Mouse (Mus musculus) stomach, postnatal 0 days (tissue): Measurements from ENCODE around the gene Map2k3. TPM values are rescaled to one million over a fixed set of nuclear protein-coding genes. Genes with fewer than 3 reads are reported as not detected.
A peak's percentile ranks its signal among the peaks of the same experiment; 100 is the strongest.

Experiments used
- ATAC-seq: fragments of 200-750 bp; cut with Nextera tagmentation; 2 replicates; pipeline ENCODE4 v1.8.0; 2017; ENCODE audit not compliant: low FRiP score, low TSS enrichment
- DNase-seq: peaks from one replicate; pipeline ENCODE4 v3.0.0-alpha.2; 2016; ENCODE audit warnings: low spot score
- H3K27ac ChIP-seq: fragments of 300-500 bp; sonication (generic); replicated peaks from 2 replicates; pipeline ENCODE4 v1.5.1; 2014; ENCODE audit warnings: mild to moderate bottlenecking, control low read depth
- H3K27me3 ChIP-seq: fragments of 300-500 bp; sonication (generic); 2 replicates; pipeline ENCODE4 v1.6.1; 2014; ENCODE audit warnings: low read length; ENCODE audit not compliant: control insufficient read depth, insufficient read depth
- H3K36me3 ChIP-seq: fragments of 300-500 bp; sonication (generic); 2 replicates; pipeline ENCODE4 v1.6.1; 2014; ENCODE audit warnings: low read length, mixed read lengths; ENCODE audit not compliant: control insufficient read depth, insufficient read depth
- H3K4me1 ChIP-seq: fragments of 300-500 bp; sonication (generic); replicated peaks from 2 replicates; pipeline ENCODE4 v1.6.1; 2014; ENCODE audit warnings: antibody characterized with exemption; ENCODE audit not compliant: control insufficient read depth, insufficient read depth
- H3K4me2 ChIP-seq: fragments of 300-500 bp; sonication (generic); replicated peaks from 2 replicates; pipeline ENCODE4 v1.6.1; 2014; ENCODE audit warnings: low read depth, mild to moderate bottlenecking, control low read depth, moderate library complexity
- H3K4me3 ChIP-seq: fragments of 300-500 bp; sonication (generic); 2 replicates; pipeline ENCODE4 v1.5.1; 2014; ENCODE audit warnings: low read depth, low read length, control low read depth
- H3K9ac ChIP-seq: fragments of 300-500 bp; sonication (generic); 2 replicates; pipeline ENCODE4 v1.6.1; 2014; ENCODE audit warnings: mild to moderate bottlenecking, low read length, control low read depth, mixed read lengths
- H3K9me3 ChIP-seq: fragments of 300-500 bp; sonication (generic); 2 replicates; pipeline ENCODE4 v1.6.1; 2016; ENCODE audit warnings: low read length; ENCODE audit not compliant: control insufficient read depth
- CTCF ChIP-seq: IDR thresholded peaks from 2 replicates; pipeline ENCODE4 v1.5.1; 2016; ENCODE audit warnings: antibody characterized with exemption, low read depth, mild to moderate bottlenecking, moderate library complexity
- EP300 ChIP-seq: optimal IDR thresholded peaks from 2 replicates; pipeline ENCODE3; 2016; ENCODE audit warnings: antibody characterized with exemption
- WGBS: fragments of 180-500 bp; shearing (Covaris S2); extraction: QIAGEN DNeasy Blood & Tissue Kit; methylation state at CpG from one replicate; pipeline ENCODE4 v1.1.7; 2014; 5-methylcytosine and 5-hydroxymethylcytosine counted together
- polyA plus RNA-seq: library from polyadenylated mRNA; unstranded; fragments of >200 nt; fragmentation: Nextera tagmentation; extraction: Ambion mirVana; gene quantifications from 2 replicates; pipeline ENCODE4 v1.2.1, GENCODE M21; 2015

Map2k3 gene
- polyA plus RNA-seq, 1 experiment from 2014 or later: 105 TPM

DNA sequence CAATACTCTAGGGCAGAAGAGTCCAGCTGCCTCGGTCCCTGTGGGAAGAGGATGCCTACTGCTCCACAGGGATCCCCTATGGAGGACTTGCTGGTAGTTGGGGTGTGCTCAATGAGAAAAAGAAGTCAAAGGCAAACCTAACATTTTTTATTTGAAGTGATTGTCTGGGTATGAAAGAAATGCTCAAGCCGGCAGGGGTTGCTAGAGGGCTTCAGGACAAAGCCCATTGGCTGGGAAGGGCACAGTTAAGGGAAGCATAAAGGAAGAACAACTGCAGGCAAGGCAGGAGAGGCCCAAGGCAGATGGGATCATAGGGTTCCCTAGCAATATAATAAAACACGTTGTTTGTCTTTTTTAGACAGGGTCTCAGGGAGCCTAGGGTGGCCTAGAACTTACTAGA, 23.8 kb upstream of the Map2k3 start:
- Histone ChIP-seq H3K27me3 (no peaks in the 10 kb centered on the region), H3K27ac (no peak overlapping the region), H3K4me1 (peaks cover 6% of the 10 kb centered on the region), H3K9ac (no peak overlapping the region), H3K9me3 (no peaks in the 10 kb centered on the region), H3K4me2 (no peak overlapping the region), H3K4me3 (no peak overlapping the region), H3K36me3 (peaks cover 11% of the 10 kb centered on the region)
- ATAC-seq: no peak
- 67% methylated on average over 3 of the region's 3 CpGs for WGBS
- DNase-seq: no peak
- no peak for TF ChIP-seq EP300
- TF ChIP-seq CTCF: peak; percentile 56

DNA sequence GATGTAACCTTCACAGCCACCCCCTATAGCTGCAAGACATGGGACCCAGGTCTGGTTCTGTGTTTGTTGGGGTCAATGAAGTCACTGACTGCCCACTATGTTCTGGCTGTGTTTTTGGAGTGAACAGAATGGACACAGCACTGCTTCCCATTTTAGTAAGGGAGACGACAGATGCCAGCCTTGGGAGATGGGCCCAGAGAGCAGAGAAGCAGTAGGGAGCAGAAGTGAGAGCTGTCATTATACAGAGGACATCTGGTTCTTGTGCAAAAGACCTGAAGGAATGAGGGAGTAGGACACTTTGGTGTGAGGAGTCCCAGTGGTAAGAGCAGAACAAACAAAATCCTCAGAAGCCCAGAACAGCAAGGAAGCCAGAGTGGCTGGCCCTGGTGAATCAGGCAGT, 22.2 kb upstream of the Map2k3 start:
- peaks cover 6% of the 10 kb centered on the region for H3K4me1 ChIP-seq
- ATAC-seq (no peak), DNase-seq (no peak)
- H3K4me2 ChIP-seq: no peak overlapping the region
- H3K36me3 ChIP-seq: peaks cover 8% of the 10 kb centered on the region
- no peak overlapping the region for H3K9ac ChIP-seq
- no peaks in the 10 kb centered on the region for H3K9me3 ChIP-seq
- no peak overlapping the region for H3K27ac ChIP-seq
- H3K4me3 ChIP-seq: no peak overlapping the region
- 67% methylated on average over 1 of the region's 1 CpGs for WGBS
- no peaks in the 10 kb centered on the region for H3K27me3 ChIP-seq
- no peak for TF ChIP-seq EP300
- TF ChIP-seq CTCF: no peak

DNA sequence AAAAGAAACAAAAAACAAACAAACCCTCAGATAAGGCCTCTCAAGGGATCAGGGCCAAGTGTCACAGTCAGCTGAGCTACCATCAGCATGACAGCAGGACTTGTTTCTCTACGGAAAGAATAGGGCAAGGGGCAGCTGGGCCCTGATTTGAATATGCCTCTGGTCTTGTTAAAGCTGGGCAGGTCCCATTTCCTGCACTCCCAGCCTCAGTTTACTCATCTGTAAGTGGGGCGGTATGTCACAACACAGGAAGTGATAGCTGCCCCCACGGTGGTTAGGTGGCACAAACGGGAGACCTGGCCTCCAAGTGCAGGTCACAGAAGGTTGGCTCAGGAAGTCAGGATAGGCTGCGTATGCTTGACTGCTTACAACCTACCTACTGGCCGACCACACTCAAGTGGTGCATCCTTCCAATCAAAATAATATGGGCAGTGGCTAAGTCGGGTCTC, 19.3 kb upstream of the Map2k3 start:
- no peak overlapping the region; the same call in 1 of the 2 replicates for H3K9ac ChIP-seq
- 23% methylated on average over 7 of the region's 7 CpGs for WGBS
- no peak for DNase-seq
- no peaks in the 10 kb centered on the region for H3K9me3 ChIP-seq
- no peak for ATAC-seq
- TF ChIP-seq CTCF (no peak), EP300 (no peak)
- H3K27ac ChIP-seq: no peak overlapping the region
- H3K4me2 ChIP-seq: peak overlapping the region; percentile 82
- no peaks in the 10 kb centered on the region for H3K36me3 ChIP-seq
- H3K4me3 ChIP-seq: peak overlapping the region; percentile 76
- H3K27me3 ChIP-seq: no peaks in the 10 kb centered on the region
- peaks cover 6% of the 10 kb centered on the region for H3K4me1 ChIP-seq

DNA sequence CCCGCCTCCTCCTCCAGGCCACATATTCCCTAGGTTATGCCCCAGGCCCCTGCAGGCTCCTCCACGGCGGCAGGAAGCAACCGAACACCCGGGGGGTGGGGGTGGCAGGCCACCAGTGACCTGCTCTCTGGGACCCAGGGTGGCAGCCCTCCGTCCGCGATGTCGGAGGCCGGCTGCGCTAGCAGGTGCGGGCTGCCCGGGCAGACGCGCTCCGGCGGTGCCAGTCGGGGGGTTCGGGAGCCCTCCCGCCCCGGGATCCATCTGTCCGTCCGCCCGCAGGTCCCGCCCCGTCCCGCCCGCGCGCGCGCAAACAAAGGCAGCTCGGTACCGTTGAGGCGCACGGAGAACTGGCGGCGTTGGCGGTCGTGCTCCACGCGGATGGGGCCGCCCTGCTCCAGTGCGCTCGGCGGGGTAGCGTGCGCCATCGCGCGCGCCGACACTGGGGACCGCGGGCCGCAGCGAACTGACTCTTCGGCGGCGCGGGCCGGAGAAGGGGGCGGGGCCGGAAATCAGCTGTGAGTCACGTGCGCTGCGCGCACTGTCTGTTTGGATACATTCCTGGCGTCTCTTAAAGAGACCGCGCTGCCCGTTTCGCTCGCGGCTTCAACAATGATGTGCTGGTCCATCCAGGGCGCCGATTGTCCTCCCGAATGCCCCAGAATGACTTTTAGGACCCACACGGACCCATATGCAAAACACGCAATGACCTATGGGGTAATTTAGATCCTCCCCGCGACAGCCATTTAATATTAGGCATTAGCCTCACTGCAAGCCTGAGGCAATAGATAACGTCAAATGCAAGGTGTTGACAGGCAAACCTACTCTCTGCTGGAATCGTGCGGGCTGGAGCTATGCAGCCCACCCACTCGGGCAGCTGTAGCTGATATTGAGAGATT, 18.3 kb upstream of the Map2k3 start:
- Histone ChIP-seq H3K27ac (peak overlapping the region; percentile 78), H3K9ac (peak overlapping the region; percentile 82), H3K9me3 (no peaks in the 10 kb centered on the region), H3K4me3 (peak overlapping the region; percentile 76), H3K4me1 (peaks cover 6% of the 10 kb centered on the region), H3K36me3 (no peaks in the 10 kb centered on the region), H3K27me3 (no peaks in the 10 kb centered on the region), H3K4me2 (peak overlapping the region; percentile 82)
- DNase-seq (peak; percentile 91), ATAC-seq (peak; percentile 86)
- TF ChIP-seq EP300 (no peak), CTCF (0 out of 2 replicates have a peak, but pooled peaks have one; percentile 1)
- WGBS: under 1% methylated on average over 78 of the region's 86 CpGs

DNA sequence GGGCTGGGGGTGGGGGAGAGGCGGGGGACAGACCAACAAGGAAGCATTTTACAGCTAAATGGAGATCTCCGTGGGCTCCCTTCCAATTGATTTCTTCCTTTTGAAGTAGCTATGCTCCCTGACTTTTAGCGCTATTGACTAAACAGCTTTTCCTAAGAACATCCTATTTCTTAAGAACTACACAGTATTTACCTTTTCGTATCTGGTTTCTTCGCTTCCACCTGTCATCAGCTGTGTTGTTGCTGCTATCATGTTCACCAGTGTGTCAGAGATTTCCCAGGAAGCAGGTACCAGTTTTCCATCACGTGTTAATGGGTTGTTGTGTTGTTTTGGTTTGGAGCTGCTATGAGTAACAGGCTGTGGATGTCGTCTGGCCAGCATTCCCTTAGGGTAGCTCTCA, 17.3 kb upstream of the Map2k3 start, which contains the start of gene Natd1:
Natd1 (minus strand) TSS at position 260 of the 400 bp plus-strand sequence.
- Histone ChIP-seq H3K9me3 (no peaks in the 10 kb centered on the region), H3K4me3 (peak within 1 kb of the TSS; percentile 76), H3K36me3 (no peaks in the 10 kb centered on the region), H3K4me1 (peaks cover 6% of the 10 kb centered on the region), H3K4me2 (peak within 1 kb of the TSS; percentile 82), H3K27me3 (no peaks in the 10 kb centered on the region), H3K9ac (peak within 1 kb of the TSS; percentile 82), H3K27ac (peak within 1 kb of the TSS; percentile 78)
- 26% methylated on average over 7 of the region's 7 CpGs for WGBS
- ATAC-seq (no peak), DNase-seq (no peak)
- TF ChIP-seq EP300: no peak

DNA sequence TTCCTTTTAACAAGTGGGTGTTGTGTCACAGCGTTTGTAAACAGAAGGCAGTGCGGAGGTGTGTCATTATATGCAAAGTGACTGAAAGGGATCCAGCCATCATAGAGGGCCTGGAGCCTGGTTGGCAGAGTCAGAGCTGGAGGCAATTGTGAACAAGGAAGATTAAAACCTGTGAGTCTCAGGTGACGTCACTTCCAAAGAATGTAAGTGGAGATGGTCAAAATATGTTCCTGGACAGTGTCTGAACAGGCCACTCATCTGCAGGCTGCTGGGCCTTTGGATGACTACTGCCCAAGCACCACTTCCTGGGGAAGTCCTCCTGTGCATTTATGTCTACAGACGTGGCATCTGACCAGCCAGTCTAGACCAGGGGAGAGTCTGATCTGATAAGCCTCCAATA, 16.6 kb upstream of the Map2k3 start:
- Histone ChIP-seq H3K4me1 (peaks cover 6% of the 10 kb centered on the region), H3K4me3 (no peak overlapping the region), H3K36me3 (no peaks in the 10 kb centered on the region), H3K4me2 (no peak overlapping the region), H3K27me3 (no peaks in the 10 kb centered on the region), H3K9ac (no peak overlapping the region), H3K27ac (no peak overlapping the region), H3K9me3 (no peaks in the 10 kb centered on the region)
- no peak for DNase-seq
- TF ChIP-seq EP300 (no peak), CTCF (no peak)
- ATAC-seq: peak; percentile 41
- WGBS: 59% methylated on average over 4 of the region's 4 CpGs
